Comparison of ENCODE assay signal across 17 mouse cellular contexts in genomic region chr3:85021816-85022215, GRCm38 (mm10).
"Had no signal": no experiment of that assay in that cellular context is flagged by ENCODE, and none has a peak within 500 bp of the region (broad histone marks: within the 10 kb centered on the region; RNA-seq: fewer than 3 reads in every experiment).

No protein-coding gene starts in this region.

- H3K27me3 ChIP-seq: lung, embryonic 15.5 days; midbrain, embryonic 13.5 days; midbrain, embryonic 15.5 days; neural tube, embryonic 12.5 days; stomach, embryonic 15.5 days had no signal

- ATAC-seq: lung, postnatal 0 days; midbrain, embryonic 13.5 days; midbrain, embryonic 15.5 days had no signal

- DNase-seq: lung, adult 2 months; lung, postnatal 14 days; lung, postnatal 36 days; right cerebral cortex, postnatal 14 days; thymus, adult 2 months; thymus, postnatal 25 days; thymus, postnatal 4 days had no signal

- H3K9ac ChIP-seq: lung, embryonic 15.5 days; midbrain, embryonic 13.5 days; midbrain, embryonic 15.5 days; neural tube, embryonic 12.5 days; stomach, embryonic 15.5 days had no signal

- H3K4me1 ChIP-seq: lung, embryonic 15.5 days; megakaryocyte, embryonic 14.5 days; stomach, embryonic 15.5 days had no signal

- H3K36me3 ChIP-seq: lung, embryonic 15.5 days; midbrain, embryonic 13.5 days; midbrain, embryonic 15.5 days; neural tube, embryonic 12.5 days; stomach, embryonic 15.5 days had no signal

- H3K4me2 ChIP-seq: lung, embryonic 15.5 days; midbrain, embryonic 11.5 days; midbrain, embryonic 13.5 days; midbrain, embryonic 15.5 days; neural tube, embryonic 12.5 days; stomach, embryonic 15.5 days had no signal

- H3K4me3 ChIP-seq: lung, embryonic 15.5 days; megakaryocyte, embryonic 14.5 days; midbrain, embryonic 13.5 days; midbrain, embryonic 15.5 days; neural tube, embryonic 12.5 days; stomach, embryonic 15.5 days had no signal

- H3K9me3 ChIP-seq: lung, embryonic 15.5 days; megakaryocyte, embryonic 14.5 days; midbrain, embryonic 13.5 days; midbrain, embryonic 15.5 days; neural tube, embryonic 12.5 days; stomach, embryonic 15.5 days had no signal

- H3K27ac ChIP-seq: lung, embryonic 15.5 days; macrophage; midbrain, embryonic 13.5 days; midbrain, embryonic 15.5 days; neural tube, embryonic 12.5 days; stomach, embryonic 15.5 days; stomach, postnatal 0 days had no signal
